Mouse (Mus musculus) activated CD4-positive, CD25-positive, alpha-beta regulatory T cell, adult 4 months (primary cell): ENCODE measurements around the gene Armcx4. TPM values are rescaled to one million over a fixed set of nuclear protein-coding genes. Genes with fewer than 3 reads are reported as not detected.
A peak's percentile ranks its signal among the peaks of the same experiment; 100 is the strongest.
"Not testable (repeated sequence)": the region's sequence is repeated elsewhere in the genome, so short reads cannot be mapped to it uniquely, and the experiment has no call there.

Source experiments
- ATAC-seq: one replicate; pipeline ENCODE4 v1.8.0; 2017
- polyA plus RNA-seq, 2 experiments: library from polyadenylated mRNA; unstranded; fragments of 100-300 nt; shearing (Covaris generic); gene quantifications; one replicate each; pipeline ENCODE4 v1.2.1; 2017

Armcx4 gene
- 1 to 10 TPM in 1 of 2 experiments, under 1 TPM in 1; 0.82 to 1.2 TPM for polyA plus RNA-seq

DNA sequence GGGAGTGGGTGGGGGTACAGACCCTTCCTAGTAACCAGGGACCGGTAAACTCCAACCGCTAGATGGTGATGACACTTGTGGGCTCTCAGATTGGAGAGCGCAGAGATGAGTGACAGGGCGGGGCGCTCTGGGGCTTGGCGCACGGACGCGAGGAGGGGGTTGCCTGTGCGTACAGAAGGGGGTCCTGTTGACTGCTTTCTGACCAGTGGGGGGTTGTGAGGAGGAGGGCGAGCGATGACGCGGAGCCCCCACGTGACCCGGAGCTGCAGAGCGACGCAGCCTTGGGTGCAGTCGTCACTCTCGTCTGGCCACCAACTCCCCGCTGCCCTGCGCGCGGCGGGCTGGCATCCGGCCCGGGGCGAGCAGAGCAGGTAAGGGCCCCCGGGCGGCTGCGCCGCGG is at the start of gene Armcx4:
Armcx4 (plus strand) TSS at position 253 of the 400 bp plus-strand sequence.
- ATAC-seq = peak; percentile 89

DNA sequence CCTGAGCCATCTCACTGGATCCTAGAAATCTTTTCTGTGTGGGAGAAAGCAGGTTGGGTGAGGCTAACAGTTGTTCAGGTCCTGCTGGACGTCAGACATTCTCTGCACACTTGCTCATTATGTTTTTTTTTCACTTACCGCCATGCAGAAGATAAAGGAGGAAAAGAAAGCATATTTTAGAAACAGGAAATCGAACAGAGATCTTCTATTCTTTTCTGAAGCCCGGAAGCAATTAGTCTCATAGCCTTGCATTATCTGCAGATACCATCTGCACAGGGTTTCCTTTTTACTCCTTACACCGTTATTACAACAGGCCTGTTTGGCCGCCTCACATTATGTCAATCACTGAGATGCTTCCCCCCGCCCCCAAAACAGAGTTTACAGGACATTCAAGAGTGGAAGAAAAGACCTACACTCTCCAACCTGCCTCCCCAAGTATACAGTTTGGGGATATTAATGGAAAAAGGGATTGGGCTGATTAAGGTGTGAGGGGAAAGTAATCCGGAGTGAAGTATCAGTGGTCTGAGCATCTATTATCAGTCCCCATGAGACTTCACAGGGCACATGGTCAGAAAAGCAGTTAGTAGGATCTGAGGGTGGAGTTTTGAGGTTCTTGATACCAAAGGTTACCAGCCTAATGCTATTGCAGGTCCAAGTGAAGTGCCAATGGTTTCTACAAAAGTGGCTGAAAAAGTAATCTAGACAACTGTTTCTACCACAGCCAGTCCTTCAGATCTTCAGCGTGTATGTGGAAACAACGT is 45.1 kb upstream of the Armcx4 start:
- peak; percentile 96 for ATAC-seq

DNA sequence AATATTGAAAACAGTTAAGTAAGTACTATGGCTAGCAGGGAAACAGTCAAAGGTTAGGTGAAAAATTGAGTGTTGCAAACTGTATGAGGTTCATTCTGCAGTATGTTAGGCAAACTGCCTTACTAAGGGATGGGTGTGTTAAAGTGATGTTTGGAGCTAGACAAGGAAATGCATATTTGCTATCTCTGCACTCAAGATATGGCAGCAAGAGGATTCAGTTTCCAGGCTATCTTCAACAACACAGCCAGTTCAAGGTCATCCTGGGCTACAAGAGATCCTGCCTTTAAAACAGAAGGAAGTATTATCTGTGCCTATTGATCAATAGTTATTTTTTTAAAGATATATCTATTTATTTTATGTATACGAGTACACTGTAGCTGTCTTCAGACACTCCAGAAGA is 40.0 kb upstream of the Armcx4 start:
- no peak for ATAC-seq

DNA sequence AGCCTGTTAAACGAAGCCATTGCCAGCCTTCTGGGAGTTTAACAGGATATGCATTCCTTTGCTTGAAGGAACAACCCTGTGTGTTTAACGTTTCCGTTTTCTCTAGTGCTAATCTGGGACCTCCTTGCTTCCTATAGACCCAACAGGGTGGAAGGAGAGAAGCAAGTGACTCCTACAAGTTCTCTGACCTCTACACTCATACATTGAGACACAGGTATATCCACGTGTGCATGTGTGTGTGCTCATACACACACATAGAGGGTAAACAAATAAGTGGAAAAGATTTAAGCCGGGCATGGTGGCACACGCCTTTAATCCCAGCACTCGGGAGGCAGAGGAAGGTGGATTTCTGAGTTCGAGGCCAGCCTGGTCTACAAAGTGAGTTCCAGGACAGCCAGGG is 38.9 kb upstream of the Armcx4 start:
- ATAC-seq = no peak

DNA sequence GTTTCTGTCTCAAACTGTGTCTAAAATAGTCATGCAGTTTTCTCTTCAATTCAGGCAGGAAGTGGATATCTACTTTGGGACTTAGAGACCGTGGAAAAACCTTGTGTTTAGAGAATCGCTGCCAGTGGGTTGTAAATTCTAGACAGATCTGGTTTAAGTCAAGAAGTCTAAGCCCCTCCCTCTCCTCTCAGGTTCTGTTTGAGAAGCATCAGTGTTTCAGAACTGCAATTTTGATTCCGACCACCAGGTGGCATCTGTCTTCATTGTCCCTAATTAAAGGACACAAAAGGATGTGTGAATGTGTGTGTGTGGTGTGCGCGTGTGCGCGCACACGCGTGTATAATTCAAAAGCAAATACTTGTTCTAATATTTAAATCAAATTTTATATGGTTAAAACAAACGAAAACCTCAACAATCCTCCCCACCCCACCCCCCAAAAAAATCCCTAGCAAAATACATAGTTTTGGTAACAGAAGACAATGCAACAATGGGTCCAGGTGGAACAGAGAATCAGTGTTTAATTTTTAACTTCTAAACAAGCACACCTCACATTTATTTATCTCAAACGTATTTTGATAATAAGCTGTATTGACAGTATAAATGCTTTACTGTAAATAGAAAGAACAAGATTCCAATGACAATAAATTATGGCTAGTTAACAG is 38.2 kb upstream of the Armcx4 start:
- peak; percentile 71 for ATAC-seq

DNA sequence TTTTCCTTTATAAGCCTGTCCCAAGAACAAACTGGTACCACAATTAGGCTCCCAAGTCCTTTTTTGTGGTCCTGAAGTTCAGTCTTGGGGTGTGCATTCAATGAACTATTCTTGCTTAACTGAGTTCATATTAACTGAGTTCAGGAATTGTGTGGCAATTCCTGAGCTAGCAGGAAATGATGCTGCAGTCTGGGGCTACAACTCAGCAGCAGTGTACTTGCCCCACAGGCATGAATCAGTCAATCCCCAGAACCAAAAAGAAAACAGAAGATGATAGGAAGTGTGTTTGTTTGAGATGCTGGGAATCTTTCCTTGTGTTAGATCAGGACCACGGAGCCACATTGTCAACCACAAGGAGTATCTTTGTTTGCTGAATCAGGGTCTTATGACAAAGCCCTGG is 34.3 kb upstream of the Armcx4 start:
- no peak for ATAC-seq

DNA sequence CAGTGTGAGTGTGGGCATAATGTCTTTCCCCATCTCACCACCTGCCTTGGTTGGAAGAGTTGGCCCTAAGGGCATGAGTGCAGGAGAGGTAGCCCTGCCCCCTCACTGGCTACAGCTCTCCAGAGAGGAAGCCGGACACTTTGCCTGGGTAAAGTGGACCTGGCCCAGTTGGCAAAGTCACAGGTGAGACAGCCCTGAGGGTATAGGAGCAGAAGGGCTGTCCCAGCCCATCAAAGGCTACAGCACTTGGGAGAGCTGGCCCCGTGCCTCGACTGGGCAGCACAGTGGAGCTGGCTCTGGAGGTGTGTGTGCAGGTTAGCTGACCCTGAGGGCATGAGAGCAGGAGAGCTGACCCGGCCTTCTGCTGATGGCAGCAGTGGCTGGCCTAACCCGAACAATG is 24.7 kb upstream of the Armcx4 start:
- ATAC-seq = no peak

DNA sequence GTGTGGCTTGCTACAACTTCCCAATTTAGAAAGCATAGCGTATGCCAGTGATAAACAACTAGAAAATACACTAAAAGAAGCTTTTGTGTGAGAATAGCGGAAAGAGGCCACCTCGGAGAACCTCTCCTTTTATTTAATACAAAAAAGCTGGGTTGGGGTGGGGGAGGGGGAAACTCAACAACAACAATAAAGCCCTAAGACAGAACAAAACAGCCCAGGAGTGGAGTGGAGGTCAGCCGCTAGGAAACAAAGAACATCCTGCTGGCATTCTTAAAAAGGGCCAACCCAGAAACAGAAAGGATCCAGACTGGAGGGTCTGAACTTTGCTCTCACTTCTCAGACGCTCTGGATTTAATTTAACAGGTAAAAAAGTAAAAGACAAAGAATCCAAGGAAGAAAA is 11.3 kb upstream of the Armcx4 start:
- no peak for ATAC-seq

DNA sequence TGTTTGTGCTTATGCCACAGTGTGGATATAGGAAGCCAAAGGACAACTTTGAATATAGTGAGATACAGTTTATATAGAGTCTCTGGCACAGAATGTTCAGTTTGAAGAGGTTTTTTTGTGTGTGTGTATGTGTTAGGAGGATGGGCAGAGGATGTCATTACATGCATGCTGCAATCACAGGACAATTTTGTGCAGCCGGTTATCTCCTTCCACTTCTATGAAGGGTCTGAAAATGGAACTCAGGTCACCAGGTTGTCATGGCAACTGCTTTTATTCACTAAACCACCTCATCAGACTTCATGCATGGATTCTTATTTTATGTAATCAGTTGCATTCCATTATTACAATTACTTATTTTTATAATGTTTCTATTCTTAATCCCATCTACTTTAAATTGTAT is 10.4 kb upstream of the Armcx4 start:
- ATAC-seq = no peak

DNA sequence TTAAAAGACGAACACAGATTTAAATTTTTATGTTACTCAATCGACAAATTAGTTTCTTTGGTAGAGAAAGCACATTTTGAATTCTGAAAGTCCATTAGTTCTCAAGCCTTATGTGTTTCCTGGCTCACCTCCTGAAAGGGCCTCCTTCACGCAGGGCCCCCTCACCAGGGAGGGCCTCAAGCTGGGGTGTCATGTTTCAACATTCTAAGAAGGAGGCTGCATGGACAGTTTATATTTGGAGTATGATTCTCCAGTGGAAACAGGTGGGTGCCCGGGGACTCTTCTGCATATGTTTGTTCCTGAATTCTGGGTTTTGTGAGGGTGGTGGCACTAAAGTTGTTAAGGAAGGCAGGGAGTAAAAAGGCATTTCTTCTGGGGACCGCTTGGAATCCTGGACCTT is 1.4 kb upstream of the Armcx4 start:
- ATAC-seq = no peak

DNA sequence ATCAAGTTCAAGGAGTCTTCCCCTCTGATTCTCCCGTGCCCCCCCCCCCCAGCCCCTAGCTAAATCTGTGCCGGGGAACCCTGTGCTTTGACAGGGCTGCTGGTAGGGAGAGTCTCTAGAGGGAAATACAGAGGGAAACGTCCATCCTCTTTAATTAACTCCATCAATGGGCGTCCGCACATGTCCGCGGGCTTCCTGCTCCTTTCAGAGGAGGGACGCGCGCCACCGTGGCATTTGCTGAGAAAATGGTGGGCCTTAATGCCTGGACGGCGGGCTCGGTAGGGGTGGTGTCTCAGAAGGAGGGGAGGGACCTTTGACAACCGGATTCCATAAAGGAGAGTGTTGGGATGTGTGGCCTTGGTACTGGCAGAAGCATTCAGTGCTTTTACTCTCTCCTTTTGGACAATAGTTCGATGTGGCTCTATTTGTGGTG is 436 bp downstream of the Armcx4 start:
- ATAC-seq = peak; percentile 24

DNA sequence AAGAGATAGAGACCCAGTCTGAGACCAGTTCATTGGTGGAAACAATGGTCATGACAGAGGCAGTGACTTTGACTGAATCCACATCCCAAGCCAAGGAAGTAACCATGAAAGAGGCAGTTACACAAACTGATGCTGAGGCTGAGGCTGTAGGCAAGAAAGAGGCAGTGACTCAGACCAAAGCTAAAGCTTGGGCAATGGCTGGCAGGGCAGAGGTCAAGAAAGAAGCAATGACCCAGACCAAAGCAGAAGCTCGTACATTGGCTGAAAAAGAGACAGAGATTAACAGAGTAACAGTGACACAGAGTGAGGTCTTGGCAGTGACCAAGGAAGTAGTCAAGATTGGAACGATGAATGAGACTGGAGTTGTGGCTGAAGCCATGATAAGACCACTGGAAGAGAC is 3.4 kb downstream of the Armcx4 start:
- ATAC-seq = no peak

DNA sequence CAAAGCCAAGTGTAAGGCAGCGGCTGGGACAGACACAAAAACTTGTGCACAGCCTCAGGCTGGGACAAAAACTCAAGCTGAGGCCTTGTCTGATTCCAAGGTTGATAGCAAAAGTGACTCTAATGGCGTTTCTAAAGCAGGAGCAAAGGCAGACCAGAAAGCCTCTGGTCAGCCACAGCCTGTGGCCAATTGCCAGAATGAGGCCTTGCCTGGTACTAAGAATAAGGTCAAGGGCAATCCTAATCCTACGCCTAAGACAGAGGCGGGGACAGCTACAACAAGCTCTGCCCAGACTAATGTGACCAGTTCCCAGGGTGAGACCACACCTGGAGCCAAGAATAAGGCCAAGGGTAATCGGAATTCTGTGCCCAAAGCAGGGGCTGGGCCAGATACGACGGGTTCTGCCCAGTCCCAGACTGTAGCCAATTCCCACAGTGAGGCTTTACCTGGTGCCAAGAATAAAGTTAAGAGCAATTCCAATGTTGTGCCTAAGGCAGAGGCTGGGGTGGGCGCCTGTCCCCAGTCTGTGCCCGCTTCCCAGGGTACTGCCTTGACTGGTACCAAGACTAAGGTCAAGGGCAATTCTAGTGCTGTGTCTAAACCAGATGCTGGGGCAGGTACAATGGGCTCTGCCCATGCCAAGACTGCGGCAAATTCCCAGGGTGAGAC is 4.7 kb downstream of the Armcx4 start:
- no peak for ATAC-seq

DNA sequence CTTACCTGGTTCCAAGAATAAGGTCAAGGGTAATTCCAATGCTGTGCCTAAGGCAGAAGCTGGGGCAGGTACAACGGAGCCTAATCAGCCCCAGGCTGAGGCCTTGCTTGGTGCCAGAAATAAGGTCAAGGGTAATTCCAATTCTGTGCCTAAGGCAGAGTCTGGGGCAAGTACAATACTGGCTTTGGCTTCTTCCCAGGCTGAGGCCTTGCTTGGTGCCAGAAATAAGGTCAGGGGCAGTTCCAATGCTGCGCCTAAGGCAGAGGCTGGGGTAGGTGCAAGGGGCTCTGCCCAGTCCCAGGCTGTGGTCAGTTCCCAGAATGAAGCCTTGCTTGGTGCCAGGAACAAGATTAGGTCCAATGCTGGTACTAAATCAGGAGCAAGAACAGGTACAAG is 5.2 kb downstream of the Armcx4 start:
- ATAC-seq = no peak

DNA sequence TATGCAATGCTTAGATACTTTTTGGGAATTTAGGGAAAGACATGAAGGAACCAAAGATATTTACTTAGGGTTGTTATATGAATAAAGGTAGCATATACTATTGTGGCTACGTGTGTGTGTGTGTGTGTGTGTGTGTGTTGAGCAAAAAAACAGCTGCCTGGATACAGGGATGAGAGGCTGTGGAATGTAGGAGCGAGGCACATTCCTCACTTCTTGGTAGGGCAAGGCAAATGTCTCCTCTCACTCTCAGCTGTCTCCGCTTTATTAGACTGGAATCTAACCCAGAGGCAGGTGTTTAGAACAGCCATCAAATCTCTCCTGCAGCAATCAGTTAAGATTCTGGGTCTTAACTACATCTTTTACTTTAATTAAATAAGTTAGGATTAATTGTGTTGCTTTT is 30.5 kb downstream of the Armcx4 start:
- ATAC-seq = no peak

DNA sequence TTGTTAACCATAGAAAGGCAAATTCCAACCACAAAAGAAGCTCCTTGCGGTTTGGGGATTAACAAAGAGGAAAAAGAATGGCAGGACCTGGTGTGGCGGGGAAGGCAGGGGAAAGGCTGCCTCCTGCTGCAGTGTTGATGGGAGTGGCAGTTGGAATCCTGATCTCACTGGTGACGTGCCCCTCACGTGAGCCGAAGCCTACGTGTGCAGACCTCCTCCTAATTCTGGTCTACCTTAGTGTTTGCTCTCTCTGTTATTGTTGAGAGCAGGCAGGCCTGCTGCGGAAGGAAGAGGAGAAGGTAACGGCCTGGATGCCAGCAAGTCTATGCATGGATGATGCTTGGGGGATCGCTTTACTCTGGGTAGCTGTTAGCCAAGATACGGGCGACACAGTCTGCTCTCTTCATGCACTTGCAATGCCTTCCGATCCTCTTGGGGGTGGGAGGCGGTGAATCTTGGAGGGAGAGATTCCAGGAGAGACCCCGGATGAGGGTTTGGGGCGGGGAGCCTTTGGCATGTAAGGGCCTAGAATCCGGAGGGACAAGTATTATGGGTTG is 31.5 kb downstream of the Armcx4 start, which contains the start of gene Armcx1:
Armcx1 (plus strand) TSS at position 212 of the 557 bp plus-strand sequence.
- ATAC-seq = peak; percentile 78

DNA sequence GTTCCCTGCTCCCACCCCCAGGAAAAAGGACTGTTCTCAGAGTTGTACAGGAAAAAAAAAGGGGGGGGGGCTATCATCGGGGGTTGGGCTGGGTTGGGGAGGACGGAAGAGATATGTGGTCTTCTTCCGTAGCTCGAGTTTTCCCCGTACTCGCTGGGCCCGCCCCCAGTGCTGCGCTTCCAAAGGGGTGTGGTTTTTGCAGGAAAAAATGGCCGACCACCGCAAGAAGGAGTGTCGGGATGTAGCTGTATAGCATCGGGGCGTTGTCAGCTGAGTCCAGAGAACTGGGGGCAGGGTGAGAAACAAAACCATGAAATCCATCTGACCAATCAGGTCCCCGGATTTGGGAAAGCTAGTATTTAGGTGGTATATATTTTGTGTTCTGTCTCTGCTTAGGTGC is 32.2 kb downstream of the Armcx4 start:
- peak; percentile 16 for ATAC-seq

DNA sequence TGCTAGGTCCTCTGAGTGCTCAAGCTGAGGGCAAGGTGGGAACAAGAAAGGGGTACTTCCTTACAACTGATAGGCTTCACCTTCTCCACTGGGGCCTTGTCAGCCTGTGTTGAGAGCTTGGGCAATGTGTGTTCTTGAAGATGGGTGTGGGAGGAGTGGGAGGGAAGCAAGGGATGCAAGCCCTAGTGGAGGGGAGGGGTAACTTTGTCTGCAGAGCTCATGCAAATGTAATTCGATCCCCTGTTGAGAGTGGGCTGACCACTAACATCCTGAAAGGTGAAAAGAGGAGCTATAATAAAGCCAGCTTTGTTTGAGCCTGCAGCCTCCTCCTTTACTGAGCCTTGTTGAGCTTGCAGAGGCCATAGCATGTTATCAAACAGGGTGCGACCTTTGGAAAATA is 37.4 kb downstream of the Armcx4 start:
- ATAC-seq = not testable (repeated sequence)

DNA sequence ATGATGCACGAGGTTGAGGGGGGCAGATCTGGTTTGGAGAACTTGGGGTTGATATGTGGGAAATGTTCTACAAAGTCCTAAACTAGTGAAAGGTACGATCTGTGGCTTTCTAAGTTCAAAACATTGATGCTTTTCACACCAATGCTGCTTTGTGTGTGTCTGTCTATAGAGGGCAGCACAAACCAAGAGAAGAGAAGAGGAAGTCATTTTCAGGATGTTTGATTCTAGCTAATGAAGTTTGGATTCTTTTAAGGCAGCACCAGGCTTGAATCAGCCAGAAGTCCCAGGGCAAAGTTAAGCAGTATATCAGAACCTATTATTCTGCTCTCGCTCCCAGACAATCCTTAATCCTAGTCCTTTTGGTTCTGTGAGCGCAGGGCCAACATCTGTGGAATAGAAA is 43.5 kb downstream of the Armcx4 start:
- ATAC-seq = no peak

DNA sequence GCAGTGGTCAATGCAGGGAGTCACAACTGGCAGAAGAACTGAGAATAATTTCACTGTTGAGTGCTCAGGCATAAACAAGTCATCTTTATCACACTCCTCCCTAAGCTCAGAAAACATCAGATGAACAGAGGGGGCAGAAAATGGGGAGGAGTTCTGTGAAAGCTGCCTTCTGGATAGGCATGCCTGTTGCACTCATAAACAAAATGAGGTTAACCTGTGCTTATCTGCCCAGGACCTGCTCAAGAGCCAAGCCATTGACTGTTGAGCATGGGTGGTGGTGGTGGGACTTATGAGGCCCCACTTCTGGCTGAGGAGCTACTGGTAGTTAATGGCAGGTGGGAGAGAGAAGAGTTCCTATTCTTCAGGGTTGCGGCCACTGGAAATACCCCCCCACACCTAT is 51.5 kb downstream of the Armcx4 start:
- ATAC-seq = no peak

DNA sequence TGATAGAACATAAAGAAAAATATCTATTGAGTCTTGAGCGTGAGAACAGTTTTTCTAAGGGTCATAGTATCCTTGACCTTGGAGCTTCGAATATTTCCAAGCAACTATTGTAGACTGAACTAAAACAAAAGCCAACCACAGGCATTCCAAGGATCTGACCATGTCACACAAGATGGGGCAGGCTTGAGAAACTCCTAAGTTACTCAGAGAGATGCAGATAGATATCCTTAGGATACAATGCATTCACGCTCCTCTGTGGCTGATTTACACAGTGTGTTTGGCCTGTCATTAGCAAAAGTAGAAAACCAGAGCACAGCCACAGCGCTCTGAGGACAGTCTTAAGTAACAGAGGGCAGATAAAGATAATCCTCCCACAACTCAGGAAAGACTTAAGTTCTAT is 52.8 kb downstream of the Armcx4 start:
- ATAC-seq = no peak

DNA sequence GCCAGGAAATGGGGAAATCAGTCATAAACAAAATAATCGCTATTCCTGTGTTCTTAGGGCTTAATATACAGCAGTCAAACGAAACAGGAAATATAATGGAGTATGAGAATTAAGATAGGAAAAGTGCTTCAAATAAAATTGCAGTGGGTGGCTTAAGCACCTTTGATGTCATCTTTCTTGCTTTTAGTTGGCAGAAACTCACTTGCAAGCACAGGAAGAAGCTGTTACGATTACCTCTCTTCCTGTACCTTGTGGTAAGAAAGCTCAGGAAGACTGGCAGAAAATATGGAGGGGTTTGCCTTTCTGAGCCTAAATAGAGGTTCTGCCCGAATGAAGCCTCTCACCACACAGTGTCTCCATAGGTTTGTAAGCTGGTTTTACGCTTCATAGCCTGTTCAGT is 55.5 kb downstream of the Armcx4 start:
- peak; percentile 41 for ATAC-seq
